Mouse (Mus musculus): ENCODE measurements around the gene Strap. TPM values are rescaled to one million over a fixed set of nuclear protein-coding genes. Genes with fewer than 3 reads are reported as not detected.

Strap gene
- total and polyA plus RNA-seq, 3 experiments, result 109 to 291 (median 245) TPM

GRCm38 (mm10) chr6:137688079-137688478 lies 46.8 kb upstream of the Strap start:
- Histone ChIP-seq H3K27me3 (replicated peaks) (no peaks in the 10 kb centered on the region), H3K9ac (ENCODE audit: insufficient read depth, low read depth) (no peak overlapping the region), H3K4me1 (ENCODE audit: control insufficient read depth in 1 of 2, insufficient read depth in 2 of 2) (peaks cover 0 to 5% of the 10 kb centered on the region in 2 experiments; a peak in 2 of 4 replicates), H3K79me2 (replicated peaks; ENCODE audit: control insufficient read depth, extremely low read depth, insufficient read depth, poor library complexity, severe bottlenecking) (no peaks in the 10 kb centered on the region), H3K4me2 (ENCODE audit: insufficient read depth, low read depth, poor library complexity, severe bottlenecking) (no peak overlapping the region), H3K36me3 (replicated peaks in 1 of 2; ENCODE audit: control insufficient read depth in 1 of 2, insufficient read depth in 1 of 2, low read length in 1 of 2) (no peaks in the 10 kb centered on the region), H3K4me3 (replicated peaks in 1 of 3; ENCODE audit: low read depth in 2 of 3, low read length in 2 of 3, poor library complexity in 1 of 3) (no peak overlapping the region), H3K27ac (ENCODE audit: insufficient read depth, low read depth) (no peak overlapping the region), H3K9me3 (replicated peaks; ENCODE audit: low read length) (no peaks in the 10 kb centered on the region)
- DNase-seq (ENCODE audit: extremely low read depth), result no peak
- dilution Hi-C loops (cut with MboI; ENCODE audit: extremely low pct_ligation_motif_present, extremely low pct_unique_long_range_greater_than_20kb, low sequenced_read_pairs), result no loop called here
- TF ChIP-seq UBTF (IDR thresholded peaks at IDR 0.05; ENCODE audit: low read depth, low read length) (no peak), TCF12 (IDR thresholded peaks at IDR 0.05; ENCODE audit: low read depth, low read length) (no peak), KAT2A (IDR thresholded peaks at IDR 0.05; ENCODE audit: insufficient replicate concordance, low read length) (no peak), MEF2A (IDR thresholded peaks at IDR 0.05; ENCODE audit: borderline replicate concordance, low read depth, low read length) (no peak), ETS1 (conservative IDR thresholded peaks at IDR 0.05; ENCODE audit: low read depth, low read length) (no peak), BHLHE40 (IDR thresholded peaks at IDR 0.05; ENCODE audit: low read depth, low read length) (no peak), JUN (IDR thresholded peaks at IDR 0.05; ENCODE audit: insufficient read depth, low read depth, low read length) (no peak), CHD1 (IDR thresholded peaks at IDR 0.05; ENCODE audit: low read depth, low read length) (no peak), POLR2AphosphoS2 (IDR thresholded peaks at IDR 0.05; ENCODE audit: low read depth, low read length) (no peak)
- in situ Hi-C loops (cut with MboI; ENCODE audit: low pct_ligation_motif_present, low pct_unique_long_range_greater_than_20kb, low sequenced_read_pairs), result no loop called here

GRCm38 (mm10) chr6:137688506-137689105 lies 46.3 kb upstream of the Strap start:
- no peak for DNase-seq (ENCODE audit: extremely low read depth)
- Histone ChIP-seq H3K9me3 (replicated peaks; ENCODE audit: low read length) (no peaks in the 10 kb centered on the region), H3K27me3 (replicated peaks) (no peaks in the 10 kb centered on the region), H3K4me1 (ENCODE audit: control insufficient read depth in 1 of 2, insufficient read depth in 2 of 2) (no peaks in the 10 kb centered on the region), H3K36me3 (replicated peaks in 1 of 2; ENCODE audit: control insufficient read depth in 1 of 2, insufficient read depth in 1 of 2, low read length in 1 of 2) (no peaks in the 10 kb centered on the region), H3K4me3 (replicated peaks in 1 of 3; ENCODE audit: low read depth in 2 of 3, low read length in 2 of 3, poor library complexity in 1 of 3) (no peak overlapping the region), H3K79me2 (replicated peaks; ENCODE audit: control insufficient read depth, extremely low read depth, insufficient read depth, poor library complexity, severe bottlenecking) (no peaks in the 10 kb centered on the region), H3K27ac (ENCODE audit: insufficient read depth, low read depth) (no peak overlapping the region), H3K4me2 (ENCODE audit: insufficient read depth, low read depth, poor library complexity, severe bottlenecking) (no peak overlapping the region), H3K9ac (ENCODE audit: insufficient read depth, low read depth) (no peak overlapping the region)
- no peak for TF ChIP-seq BHLHE40 (IDR thresholded peaks at IDR 0.05; ENCODE audit: low read depth, low read length)
- no peak for TF ChIP-seq PAX5 (IDR thresholded peaks at IDR 0.05; ENCODE audit: low read length)
- no peak for TF ChIP-seq ZC3H11A (IDR thresholded peaks at IDR 0.05; ENCODE audit: low read depth, low read length)
- TF ChIP-seq UBTF (IDR thresholded peaks at IDR 0.05; ENCODE audit: low read depth, low read length), result no peak
- TF ChIP-seq TBP (conservative IDR thresholded peaks at IDR 0.05; ENCODE audit: low read depth, low read length), result no peak
- no peak for TF ChIP-seq JUND (conservative IDR thresholded peaks at IDR 0.05; ENCODE audit: low read depth, low read length)
- TF ChIP-seq GABPA (IDR thresholded peaks at IDR 0.05; ENCODE audit: insufficient replicate concordance, low read depth, low read length), result no peak
- dilution Hi-C loops (cut with MboI; ENCODE audit: extremely low pct_ligation_motif_present, extremely low pct_unique_long_range_greater_than_20kb, low sequenced_read_pairs) (no loop called here), in situ Hi-C loops (cut with MboI; ENCODE audit: low pct_ligation_motif_present, low pct_unique_long_range_greater_than_20kb, low sequenced_read_pairs) (no loop called here)

Measured in CH12.LX (cell line).